Mouse (Mus musculus): ENCODE measurements around the gene Vdac2. TPM values are rescaled to one million over a fixed set of nuclear protein-coding genes. Genes with fewer than 3 reads are reported as not detected.

Gene Vdac2
- 212 and 291 TPM in 2 replicates for total RNA-seq (2014; fragmentation: Nextera tagmentation)
- total RNA-seq (2017) = 386 and 388 TPM in 2 replicates

DNA sequence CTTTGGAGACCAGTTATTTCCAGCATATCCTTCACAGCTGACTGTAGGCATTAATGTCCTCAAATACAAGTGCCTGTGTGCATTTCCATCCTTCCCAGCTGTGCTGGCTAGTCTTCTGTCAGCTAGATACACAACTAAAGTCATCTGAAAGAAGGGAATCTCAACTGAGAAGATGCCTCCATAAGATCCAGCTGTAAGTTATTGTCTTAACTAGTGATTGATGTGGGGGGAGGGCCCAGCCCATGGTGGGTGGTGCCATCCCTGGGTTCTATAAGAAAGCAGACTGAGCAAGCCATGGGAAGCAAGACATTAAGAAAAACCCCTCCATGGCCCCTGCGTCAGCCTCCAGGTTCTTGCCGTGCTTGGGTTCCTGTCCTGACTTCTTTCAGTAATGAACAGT lies at the start of gene Vdac2:
Gene Vdac2 (plus strand): TSS at position 301 of the 400 bp plus-strand sequence.
- ATAC-seq (replicated peaks; ENCODE audit: poor library complexity, severe bottlenecking) = no peak

GRCm38 (mm10) chr14:21776201-21776600 lies 48.8 kb upstream of the Vdac2 start:
- ATAC-seq (replicated peaks; ENCODE audit: poor library complexity, severe bottlenecking) = no peak

GRCm38 (mm10) chr14:21786500-21786899 lies 38.5 kb upstream of the Vdac2 start:
- no peak for ATAC-seq (replicated peaks; ENCODE audit: poor library complexity, severe bottlenecking)

- no peak for ATAC-seq (replicated peaks; ENCODE audit: poor library complexity, severe bottlenecking)
Measured at GRCm38 (mm10) chr14:21787374-21787773, 37.7 kb upstream of the Vdac2 start.

DNA sequence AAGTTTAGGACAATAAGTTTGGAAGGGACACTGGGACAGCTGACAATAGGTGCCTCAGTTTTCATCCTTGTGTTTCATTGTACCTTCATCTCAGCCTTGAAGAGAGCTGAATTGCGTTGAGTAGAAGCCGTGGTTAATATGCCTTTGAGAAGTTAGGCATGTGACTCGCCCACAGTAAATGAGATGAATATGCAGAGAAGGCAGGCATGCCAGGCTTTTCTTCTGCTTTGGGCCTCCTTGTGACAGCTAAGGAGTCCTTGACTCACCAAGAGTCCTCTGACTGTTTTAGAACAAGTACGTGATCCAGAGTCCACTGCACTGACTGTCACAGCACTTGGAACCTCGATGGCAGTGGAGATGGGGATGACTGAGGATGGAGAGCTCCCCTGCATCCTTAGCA lies 36.9 kb upstream of the Vdac2 start:
- no peak for ATAC-seq (replicated peaks; ENCODE audit: poor library complexity, severe bottlenecking)

GRCm38 (mm10) chr14:21790585-21791251 lies 34.3 kb upstream of the Vdac2 start:
- ATAC-seq (replicated peaks; ENCODE audit: poor library complexity, severe bottlenecking) = no peak

DNA sequence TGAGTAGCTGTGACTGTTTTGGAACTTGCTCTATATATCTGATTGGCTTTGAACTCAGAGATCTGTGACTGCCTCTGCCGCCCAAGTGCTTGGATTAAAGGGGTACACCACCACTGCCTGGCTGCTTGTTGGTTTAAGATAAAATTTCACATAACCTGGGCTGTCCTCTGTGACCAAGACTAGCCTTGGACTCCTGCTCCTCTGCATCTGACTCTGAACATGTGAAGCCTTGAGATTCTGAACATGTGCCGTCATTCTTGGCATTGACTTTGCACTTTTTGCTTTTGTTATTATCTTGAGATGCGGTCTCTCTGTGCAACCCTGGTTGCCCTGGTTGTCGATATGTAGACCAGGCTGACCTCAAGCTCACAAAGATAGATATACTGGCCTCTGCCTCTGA lies 33.3 kb upstream of the Vdac2 start:
- ATAC-seq (replicated peaks; ENCODE audit: poor library complexity, severe bottlenecking) = no peak

DNA sequence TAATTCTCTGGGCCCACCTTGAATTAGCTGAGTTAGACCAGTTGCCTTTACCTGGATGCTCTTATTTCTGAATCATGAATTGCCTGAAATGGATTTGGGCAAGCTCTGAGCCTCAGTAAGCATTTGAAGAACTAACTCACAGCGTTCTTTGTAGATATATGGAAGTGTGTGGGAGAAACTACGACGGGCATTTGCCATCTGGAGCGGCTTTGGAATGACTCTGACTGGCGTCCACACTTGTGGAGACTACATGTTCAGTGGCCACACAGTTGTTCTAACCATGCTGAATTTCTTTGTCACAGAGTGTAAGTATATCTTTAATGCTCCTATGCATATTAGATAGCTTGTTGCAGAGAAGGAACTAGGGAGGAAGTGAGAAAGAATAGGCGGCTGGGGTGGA lies 32.8 kb upstream of the Vdac2 start:
- ATAC-seq (replicated peaks; ENCODE audit: poor library complexity, severe bottlenecking) = no peak

- ATAC-seq (replicated peaks; ENCODE audit: poor library complexity, severe bottlenecking) = no peak
Measured at GRCm38 (mm10) chr14:21800641-21801040, 24.4 kb upstream of the Vdac2 start.

DNA sequence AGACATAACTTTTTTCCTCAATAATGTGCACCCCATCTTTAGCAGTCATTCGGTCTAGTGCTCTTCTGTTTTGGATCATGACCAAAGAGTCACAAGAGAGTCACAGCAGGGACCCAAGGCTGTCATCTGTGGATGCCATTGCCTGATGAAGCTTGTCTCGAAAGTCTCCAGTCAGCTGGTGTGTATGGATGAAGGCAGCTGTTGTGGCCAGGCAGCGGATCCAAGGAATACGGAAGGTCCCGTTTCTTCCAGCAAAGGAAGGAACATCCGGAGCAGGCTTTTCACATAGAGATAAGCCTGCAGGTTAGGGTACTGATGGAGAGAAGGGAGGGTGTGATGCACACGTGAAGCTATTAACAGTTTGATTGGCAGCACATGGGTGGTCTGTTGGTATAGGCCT lies 23.4 kb upstream of the Vdac2 start:
- ATAC-seq (replicated peaks; ENCODE audit: poor library complexity, severe bottlenecking) = no peak

GRCm38 (mm10) chr14:21802543-21803206 lies 22.4 kb upstream of the Vdac2 start:
- ATAC-seq (replicated peaks; ENCODE audit: poor library complexity, severe bottlenecking) = no peak

DNA sequence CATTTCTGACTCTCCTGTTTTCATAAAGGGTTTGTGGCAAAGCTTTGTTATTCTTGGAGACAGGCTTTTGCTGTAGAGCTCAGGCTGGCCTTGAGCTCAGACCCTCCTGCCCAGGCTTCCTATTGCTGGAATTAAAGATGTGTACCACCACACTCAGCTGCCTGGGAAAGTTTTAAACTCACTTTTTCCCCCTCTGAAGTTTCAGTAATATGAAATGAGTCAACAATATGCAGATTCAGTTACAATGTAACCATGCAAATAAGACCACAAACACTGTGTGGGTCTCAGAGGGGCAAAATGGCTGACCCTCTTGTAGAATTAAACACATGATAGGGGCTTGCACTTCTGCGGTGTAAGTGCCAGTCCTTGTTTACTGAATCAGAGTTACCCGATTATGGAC lies 18.8 kb upstream of the Vdac2 start:
- ATAC-seq (replicated peaks; ENCODE audit: poor library complexity, severe bottlenecking) = no peak

DNA sequence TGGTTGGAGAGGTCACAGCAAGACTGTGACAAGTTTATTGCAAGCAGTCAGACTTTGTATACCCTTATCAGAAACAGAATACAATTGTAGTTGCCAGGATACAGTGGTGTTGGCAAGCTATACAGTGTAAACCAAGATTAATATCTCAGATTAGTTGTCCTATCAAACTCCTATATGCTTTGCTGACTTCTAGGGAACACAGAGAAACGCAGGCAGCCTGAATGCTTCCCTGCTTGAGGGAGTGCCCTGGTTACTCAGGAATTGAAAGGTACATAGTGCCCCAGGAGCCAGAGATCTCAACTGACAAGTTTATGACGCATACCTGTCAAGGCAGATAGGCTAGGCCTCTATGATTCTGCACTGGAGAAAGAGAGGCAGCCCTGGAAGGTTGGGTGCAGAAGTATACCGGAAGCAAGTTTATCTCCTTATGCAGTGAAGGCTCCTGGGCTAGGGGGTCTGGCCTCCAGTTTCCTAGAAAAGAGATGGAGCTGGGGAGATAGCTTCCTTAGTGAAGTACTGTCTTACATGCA lies 18.3 kb upstream of the Vdac2 start:
- no peak for ATAC-seq (replicated peaks; ENCODE audit: poor library complexity, severe bottlenecking)

GRCm38 (mm10) chr14:21808208-21808922 lies 16.7 kb upstream of the Vdac2 start:
- ATAC-seq (replicated peaks; ENCODE audit: poor library complexity, severe bottlenecking) = no peak

DNA sequence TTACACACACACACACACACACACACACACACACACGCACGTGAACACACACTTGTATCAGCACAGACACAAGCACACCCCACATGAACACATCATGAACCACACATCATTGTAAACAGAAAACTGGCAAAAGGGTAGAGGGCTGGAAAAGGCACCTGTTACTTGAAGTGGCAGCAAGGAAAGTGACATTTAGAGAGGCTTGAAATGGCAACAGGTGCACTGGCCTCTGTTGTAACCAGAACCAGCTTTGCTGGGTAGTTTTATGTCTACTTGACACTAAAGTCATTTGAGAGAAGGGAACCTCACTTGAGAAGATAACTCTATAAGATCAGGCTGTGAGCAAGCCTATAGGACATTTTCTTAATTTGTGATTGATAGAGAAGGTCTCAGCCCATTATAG lies 15.6 kb upstream of the Vdac2 start:
- ATAC-seq (replicated peaks; ENCODE audit: poor library complexity, severe bottlenecking) = no peak

GRCm38 (mm10) chr14:21811301-21811700 lies 13.7 kb upstream of the Vdac2 start:
- ATAC-seq (replicated peaks; ENCODE audit: poor library complexity, severe bottlenecking) = peak; percentile 66

DNA sequence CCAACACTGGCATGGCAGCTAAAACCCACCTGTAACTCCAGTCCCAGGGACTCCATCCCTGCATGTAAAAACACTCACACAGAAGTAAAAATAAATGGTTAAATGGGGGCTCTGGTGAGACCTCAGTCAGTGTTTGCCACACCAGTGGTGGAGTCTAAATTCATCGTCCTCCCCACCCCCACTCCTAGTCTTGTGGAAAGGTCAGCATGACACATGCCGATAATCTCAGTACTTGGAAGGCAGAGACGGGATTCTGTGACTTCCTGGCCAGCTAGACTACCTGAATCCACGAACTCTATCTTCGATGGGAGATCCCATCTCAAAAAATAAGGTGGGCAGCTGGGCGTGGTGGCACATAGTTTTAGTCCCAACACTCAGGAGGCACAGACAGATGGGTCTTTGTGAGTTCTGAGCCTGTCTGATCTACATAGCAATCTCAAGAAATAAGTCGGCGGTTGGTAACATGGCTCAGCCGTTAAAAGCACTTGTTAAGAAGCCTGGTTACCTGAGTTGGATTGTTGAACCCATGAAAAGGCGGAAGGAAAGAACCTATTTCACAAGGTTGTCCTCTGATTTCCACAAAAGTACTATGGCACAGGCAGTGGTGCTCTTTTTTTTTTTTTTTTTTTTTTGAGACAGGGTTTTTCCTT lies 13.2 kb upstream of the Vdac2 start:
- no peak for ATAC-seq (replicated peaks; ENCODE audit: poor library complexity, severe bottlenecking)

- peak; percentile 69 for ATAC-seq (replicated peaks; ENCODE audit: poor library complexity, severe bottlenecking)
Measured at GRCm38 (mm10) chr14:21812590-21813162, 12.4 kb upstream of the Vdac2 start.

- ATAC-seq (replicated peaks; ENCODE audit: poor library complexity, severe bottlenecking) = peak; percentile 59
Measured at GRCm38 (mm10) chr14:21813216-21813615, 11.8 kb upstream of the Vdac2 start.

DNA sequence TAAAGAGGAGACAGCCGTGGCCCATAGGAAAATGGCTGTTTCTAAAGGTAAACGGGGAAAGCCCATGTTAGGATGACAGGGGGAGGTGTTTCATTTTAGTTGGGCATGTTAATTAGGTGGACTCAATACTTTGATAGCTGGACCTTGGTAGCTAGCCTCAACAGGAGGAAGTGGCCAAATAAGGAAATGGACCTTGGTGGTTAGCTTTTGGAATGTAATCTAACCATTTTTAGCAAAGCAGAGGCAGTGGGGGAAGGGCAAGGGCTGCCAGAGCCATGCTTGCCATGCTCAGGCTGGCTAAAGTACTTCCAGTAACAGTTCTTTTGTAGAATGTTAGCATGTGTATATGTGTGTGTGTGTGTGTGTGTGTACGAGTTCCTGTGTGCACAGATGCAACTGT lies 11.2 kb upstream of the Vdac2 start:
- ATAC-seq (replicated peaks; ENCODE audit: poor library complexity, severe bottlenecking) = peak; percentile 30
